Mouse (Mus musculus) testis, postnatal 14 days (tissue): ENCODE measurements around the gene Mylk.
A peak's percentile ranks its signal among the peaks of the same experiment; 100 is the strongest.

Experiments
- DNase-seq: peaks from one replicate; pipeline ENCODE4 v3.0.0; 2021; ENCODE audit warnings: low spot score

Gene Mylk

DNA sequence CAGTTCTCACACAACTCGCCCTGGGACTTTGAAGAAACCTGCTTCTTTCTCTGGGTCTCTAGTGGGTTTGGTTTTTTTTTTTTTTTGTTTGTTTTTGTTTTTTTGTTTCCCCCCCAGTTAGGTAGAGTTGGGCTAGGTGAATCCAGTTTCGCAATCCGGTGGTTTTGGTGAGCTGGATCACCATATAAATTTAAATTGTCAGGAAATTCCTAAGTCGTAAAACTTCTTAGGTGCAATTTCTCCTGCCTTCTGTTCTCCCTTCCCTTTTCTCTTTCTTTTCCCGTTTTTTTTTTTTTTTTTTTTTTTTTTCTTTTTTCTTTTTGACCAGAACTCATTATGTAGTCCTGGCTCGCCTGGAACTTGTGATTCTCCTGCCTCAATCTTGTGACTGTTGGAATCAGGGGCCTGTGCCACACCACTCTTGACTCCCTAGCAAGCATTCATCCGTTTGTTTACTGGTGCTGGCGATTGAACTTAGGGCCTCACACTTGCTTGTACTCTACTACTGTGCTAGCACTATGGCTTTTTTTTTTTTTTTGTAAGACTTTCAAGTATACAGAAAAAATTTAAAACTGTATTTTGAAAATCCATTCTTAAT lies 278.2 kb downstream of the Mylk start:
- no peak for DNase-seq

DNA sequence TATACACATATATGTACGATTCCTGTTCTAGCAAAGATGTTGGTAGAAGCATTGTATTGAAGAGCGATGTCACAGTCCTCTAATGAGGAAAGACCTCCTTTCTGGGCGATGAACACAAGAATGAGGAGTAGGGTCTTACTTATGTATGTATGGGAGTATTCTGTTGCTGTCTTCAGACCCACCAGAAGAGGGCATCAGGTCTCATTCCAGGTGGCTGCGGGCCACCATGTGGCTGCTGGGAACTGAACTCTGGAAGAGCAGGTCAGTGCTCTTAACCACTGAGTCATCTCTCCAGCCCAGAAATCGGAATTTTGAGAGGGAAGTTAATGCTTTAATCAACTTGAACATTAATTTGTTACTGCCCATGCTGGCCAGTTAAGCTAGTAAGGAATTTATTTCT lies 279.3 kb downstream of the Mylk start:
- no peak for DNase-seq

DNA sequence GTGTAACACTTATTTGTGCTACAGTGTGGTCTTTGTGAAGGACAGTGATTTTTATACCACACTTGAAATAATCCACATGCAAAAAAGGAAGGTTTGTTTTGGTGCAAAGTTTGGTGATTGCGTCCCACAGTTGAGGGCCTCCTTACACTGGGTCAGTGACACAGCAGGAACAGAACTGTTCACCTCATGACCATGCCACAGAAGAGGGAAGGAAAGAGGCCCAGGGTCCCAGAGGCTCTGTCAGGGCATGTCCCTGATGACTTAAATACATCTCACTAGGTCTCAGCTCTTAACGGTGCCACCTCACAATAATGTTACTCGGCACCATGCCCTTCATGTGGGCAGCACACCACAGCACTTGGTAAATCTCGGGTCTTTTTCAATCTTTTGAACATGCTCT lies 280.3 kb downstream of the Mylk start:
- no peak for DNase-seq

- no peak for DNase-seq
Measured at GRCm38 (mm10) chr16:35033241-35033640, 288.2 kb downstream of the Mylk start.

DNA sequence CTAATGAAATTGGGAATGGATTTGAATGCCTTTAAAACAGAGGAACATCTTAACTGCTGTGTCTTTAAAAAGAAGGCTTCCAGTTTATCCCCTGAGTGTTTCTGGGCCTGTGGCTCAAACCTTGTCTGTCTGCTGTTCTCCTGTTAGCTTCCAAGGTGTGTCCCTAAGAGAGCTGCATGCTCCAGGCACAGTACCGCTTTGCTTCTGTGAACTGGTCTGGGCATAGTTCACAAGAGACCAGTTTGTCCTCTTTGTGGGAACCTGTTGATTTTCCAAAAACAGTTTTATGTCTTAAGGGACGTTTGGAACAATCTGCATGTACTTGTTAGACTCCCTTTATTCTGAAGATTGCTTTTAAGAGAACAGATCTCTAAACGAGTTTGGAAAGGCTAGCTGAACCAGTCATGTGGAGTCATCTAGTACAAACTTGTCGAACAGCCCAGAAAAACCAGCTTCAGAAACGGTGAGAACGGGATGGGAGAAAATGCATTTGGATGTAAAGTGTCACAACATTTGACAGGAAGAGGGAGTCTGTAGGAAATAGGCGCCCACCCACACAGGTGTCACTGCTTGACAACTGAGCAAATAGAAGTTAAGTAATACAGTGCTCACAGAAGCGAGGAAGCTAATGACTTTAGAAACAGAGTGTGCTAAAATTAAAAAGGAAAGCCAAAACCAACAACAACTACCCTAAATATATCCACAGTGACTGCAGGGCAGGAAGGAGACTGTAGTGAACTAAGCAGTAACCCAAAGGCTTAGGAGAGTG lies 289.0 kb downstream of the Mylk start:
- no peak for DNase-seq

DNA sequence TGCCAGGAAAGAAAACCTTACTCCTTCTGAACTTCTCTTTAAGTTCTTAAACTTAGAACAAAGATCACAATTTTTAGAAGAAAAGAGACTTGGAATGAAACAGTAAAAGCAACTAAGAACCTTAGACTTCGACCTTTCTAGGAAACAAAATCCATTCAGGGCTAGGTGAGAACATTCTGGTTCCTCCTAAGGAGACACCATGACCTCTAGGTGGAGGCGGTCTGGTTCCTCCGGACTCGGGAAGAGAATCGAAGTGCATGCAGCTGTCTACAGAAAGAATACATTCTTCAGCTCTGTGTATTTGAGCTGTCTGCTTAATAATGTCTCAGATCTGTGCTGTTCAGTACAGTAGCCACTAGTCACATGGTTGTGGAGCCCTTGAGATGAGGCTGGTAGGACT lies 290.0 kb downstream of the Mylk start:
- no peak for DNase-seq

- peak; percentile 33 for DNase-seq
Measured at GRCm38 (mm10) chr16:35036754-35037153, 291.7 kb downstream of the Mylk start.

DNA sequence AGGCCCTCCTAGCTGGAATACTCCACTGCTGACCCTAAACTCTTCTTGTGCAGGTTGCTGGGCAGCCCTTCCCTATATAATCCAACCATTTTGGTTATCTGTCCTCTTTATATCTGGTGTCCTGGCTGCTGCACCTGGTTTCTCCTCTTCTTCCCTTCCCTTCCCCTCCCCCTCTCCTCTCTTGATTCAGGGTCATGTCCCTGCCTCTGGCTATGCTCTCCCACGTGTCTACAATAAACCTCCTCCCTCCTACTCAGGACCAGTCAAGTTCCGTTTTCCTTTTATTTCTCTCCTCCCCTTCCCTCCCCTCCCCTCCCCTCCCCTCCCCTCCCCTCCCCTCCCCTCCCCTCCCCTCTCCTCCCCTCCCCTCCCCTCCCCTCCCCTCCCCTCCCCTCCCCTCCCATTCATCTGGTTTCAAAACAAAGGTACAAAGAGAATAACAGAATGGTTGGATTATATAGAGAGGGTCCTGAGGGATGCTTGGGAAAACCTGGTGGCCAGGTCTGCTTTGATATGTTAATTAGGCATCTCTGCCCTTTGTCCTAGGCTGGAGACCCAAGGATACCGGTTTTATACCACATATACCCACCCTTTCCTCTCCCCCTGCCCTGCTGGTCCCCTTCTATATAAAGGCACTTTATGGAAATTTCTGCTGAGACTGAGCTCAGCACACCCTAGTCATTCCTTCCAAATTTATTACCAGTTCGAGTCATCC lies 293.5 kb downstream of the Mylk start:
- no peak for DNase-seq

DNA sequence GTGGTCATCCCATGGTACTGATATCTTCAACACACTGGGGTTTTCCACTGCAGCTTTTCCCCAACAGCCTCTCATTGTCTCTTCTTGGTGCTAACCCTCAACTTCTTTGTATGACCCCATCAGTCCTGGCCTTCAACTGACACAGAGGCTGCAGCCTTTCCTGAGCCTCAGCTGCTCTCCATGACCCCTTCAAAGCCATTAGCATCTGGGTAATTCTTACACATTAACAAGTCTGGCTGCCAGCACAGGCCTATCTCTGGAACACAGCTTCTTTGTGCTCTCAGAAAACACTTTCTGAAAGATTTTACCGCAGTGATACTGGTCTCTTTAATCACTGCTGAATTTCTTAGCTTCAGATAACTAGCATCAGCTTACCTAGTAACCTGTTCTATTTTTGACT lies 295.1 kb downstream of the Mylk start:
- DNase-seq: no peak

GRCm38 (mm10) chr16:35041001-35041400 lies 296.0 kb downstream of the Mylk start:
- no peak for DNase-seq

GRCm38 (mm10) chr16:35046081-35046775 lies 301.2 kb downstream of the Mylk start:
- DNase-seq: no peak

DNA sequence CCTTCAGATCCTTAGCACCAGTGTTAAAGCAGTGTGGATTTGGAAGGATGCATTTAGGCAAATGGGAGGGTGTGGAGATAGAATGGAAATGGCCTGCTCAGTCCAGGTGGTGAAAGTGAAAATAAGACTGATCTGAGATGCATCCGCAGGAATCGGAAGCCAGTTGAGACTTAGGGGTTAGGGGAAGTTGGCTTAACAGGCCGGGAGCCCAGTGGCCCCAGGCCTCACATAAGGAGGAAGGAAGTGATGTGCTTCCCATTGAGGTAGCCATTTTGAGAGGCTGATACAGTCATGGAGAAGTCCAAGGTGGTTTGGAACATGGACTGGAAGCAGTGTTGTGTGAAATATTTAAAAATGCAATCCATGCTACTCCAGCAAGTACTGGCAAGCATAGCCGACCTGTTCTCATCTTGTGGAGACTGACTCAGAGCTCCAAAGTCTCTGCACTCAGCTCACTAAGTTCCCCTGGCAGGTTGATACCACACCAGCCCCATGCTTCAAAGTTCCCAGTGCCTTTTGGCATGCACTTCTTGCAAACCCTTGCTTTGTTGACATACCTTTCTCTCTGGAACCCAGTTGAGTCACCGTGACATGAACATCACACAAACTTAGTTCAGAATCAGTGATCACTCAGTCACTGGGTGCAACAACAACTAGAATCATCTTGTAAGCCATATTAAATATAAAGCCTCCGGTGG lies 302.4 kb downstream of the Mylk start:
- no peak for DNase-seq

GRCm38 (mm10) chr16:35051066-35051465 lies 306.1 kb downstream of the Mylk start:
- no peak for DNase-seq
